Mouse (Mus musculus): ENCODE results near the gene Pnpla1. TPM values are rescaled to one million over a fixed set of nuclear protein-coding genes. Genes with fewer than 3 reads are reported as not detected.

Pnpla1 gene
- total and polyA plus RNA-seq, 3 experiments: not detected

GRCm38 (mm10) chr17:28929369-28929768 lies 71.2 kb downstream of the Pnpla1 start:
- Histone ChIP-seq H3K4me1 (ENCODE audit: control insufficient read depth in 1 of 2, insufficient read depth in 2 of 2) (peaks cover 16 to 31% of the 10 kb centered on the region in 2 experiments), H3K27ac (ENCODE audit: insufficient read depth, low read depth) (no peak overlapping the region), H3K9me3 (replicated peaks; ENCODE audit: low read length) (no peaks in the 10 kb centered on the region), H3K27me3 (replicated peaks) (no peaks in the 10 kb centered on the region), H3K79me2 (replicated peaks; ENCODE audit: control insufficient read depth, extremely low read depth, insufficient read depth, poor library complexity, severe bottlenecking) (no peaks in the 10 kb centered on the region), H3K36me3 (replicated peaks in 1 of 2; ENCODE audit: control insufficient read depth in 1 of 2, insufficient read depth in 1 of 2, low read length in 1 of 2) (no peaks in the 10 kb centered on the region), H3K4me3 (replicated peaks in 1 of 3; ENCODE audit: low read depth in 2 of 3, low read length in 2 of 3, poor library complexity in 1 of 3) (no peak overlapping the region), H3K9ac (ENCODE audit: insufficient read depth, low read depth) (no peak overlapping the region), H3K4me2 (ENCODE audit: insufficient read depth, low read depth, poor library complexity, severe bottlenecking) (no peak overlapping the region)
- no peak for DNase-seq (ENCODE audit: extremely low read depth)
- in situ Hi-C loops (cut with MboI; ENCODE audit: low pct_ligation_motif_present, low pct_unique_long_range_greater_than_20kb, low sequenced_read_pairs) (no loop called here), dilution Hi-C loops (cut with MboI; ENCODE audit: extremely low pct_ligation_motif_present, extremely low pct_unique_long_range_greater_than_20kb, low sequenced_read_pairs) (no loop called here)
- TF ChIP-seq BHLHE40 (IDR thresholded peaks at IDR 0.05; ENCODE audit: low read depth, low read length): no peak
- TF ChIP-seq GABPA (IDR thresholded peaks at IDR 0.05; ENCODE audit: insufficient replicate concordance, low read depth, low read length): no peak
- TF ChIP-seq USF1 (IDR thresholded peaks at IDR 0.05; ENCODE audit: low read depth, low read length): no peak
- no peak for TF ChIP-seq MAFK (IDR thresholded peaks at IDR 0.05; ENCODE audit: insufficient replicate concordance, low read length)
- TF ChIP-seq CHD1 (IDR thresholded peaks at IDR 0.05; ENCODE audit: low read depth, low read length): no peak
- TF ChIP-seq MYC (IDR thresholded peaks at IDR 0.05; ENCODE audit: low read depth, low read length): no peak
- no peak for TF ChIP-seq EP300 (IDR thresholded peaks at IDR 0.05; ENCODE audit: low read length)
- no peak for TF ChIP-seq MAZ (IDR thresholded peaks at IDR 0.05; ENCODE audit: low read depth, low read length)
- no peak for TF ChIP-seq CHD2 (IDR thresholded peaks at IDR 0.05; ENCODE audit: low read length)
- TF ChIP-seq POLR2A (IDR thresholded peaks at IDR 0.05; ENCODE audit: low read depth, low read length): no peak
- TF ChIP-seq TCF12 (IDR thresholded peaks at IDR 0.05; ENCODE audit: low read depth, low read length): no peak
- no peak for TF ChIP-seq E2F4 (IDR thresholded peaks at IDR 0.05; ENCODE audit: insufficient replicate concordance, low read depth, low read length)
- no peak for TF ChIP-seq MEF2A (IDR thresholded peaks at IDR 0.05; ENCODE audit: borderline replicate concordance, low read depth, low read length)
- TF ChIP-seq ETS1 (conservative IDR thresholded peaks at IDR 0.05; ENCODE audit: low read depth, low read length): no peak
- no peak for TF ChIP-seq MAX (IDR thresholded peaks at IDR 0.05; ENCODE audit: low read length)
- TF ChIP-seq IRF4 (IDR thresholded peaks at IDR 0.05; ENCODE audit: low read depth, low read length): no peak
- no peak for TF ChIP-seq NRF1 (IDR thresholded peaks at IDR 0.05; ENCODE audit: low read depth, low read length)
- no peak for TF ChIP-seq POLR2AphosphoS2 (IDR thresholded peaks at IDR 0.05; ENCODE audit: low read depth, low read length)

DNA sequence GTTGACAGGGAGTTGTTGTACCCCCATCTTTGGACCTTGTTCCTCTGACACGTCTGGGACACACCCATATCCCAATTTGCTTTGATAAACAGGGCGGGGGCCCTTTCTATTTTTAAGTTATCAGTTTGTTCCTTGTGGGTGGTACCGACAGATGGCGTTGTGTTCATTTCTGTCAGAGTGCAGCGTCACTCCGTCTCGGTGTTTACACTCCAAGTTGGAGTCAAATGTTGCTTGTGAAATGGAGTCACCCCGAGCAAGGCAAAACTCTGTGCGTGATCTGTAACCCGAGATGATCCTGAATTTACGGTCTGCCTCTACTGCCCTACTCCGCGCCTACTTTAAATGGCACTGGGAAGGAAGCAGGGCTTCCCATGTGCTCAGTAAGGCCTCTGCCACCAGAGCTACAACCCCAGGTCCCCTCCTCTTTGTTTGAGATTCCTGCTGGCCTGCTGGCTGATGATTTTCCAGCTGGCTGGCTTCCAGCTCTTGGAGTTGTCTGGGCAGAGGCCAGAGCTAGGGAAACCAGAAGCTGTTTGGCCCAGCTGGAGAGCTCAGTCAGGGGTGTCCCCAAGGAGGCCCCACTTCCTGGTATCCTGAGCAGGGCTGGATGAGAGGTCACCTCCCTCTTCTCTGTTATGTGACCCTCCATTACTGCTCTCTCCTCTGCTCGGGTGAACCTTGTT lies 72.3 kb downstream of the Pnpla1 start:
- no peak overlapping the region for H3K4me2 ChIP-seq (ENCODE audit: insufficient read depth, low read depth, poor library complexity, severe bottlenecking)
- H3K36me3 ChIP-seq (replicated peaks in 1 of 2; ENCODE audit: control insufficient read depth in 1 of 2, insufficient read depth in 1 of 2, low read length in 1 of 2): no peaks in the 10 kb centered on the region
- dilution Hi-C loops (cut with MboI; ENCODE audit: extremely low pct_ligation_motif_present, extremely low pct_unique_long_range_greater_than_20kb, low sequenced_read_pairs): no loop called here
- no peak overlapping the region for H3K4me3 ChIP-seq (replicated peaks in 1 of 3; ENCODE audit: low read depth in 2 of 3, low read length in 2 of 3, poor library complexity in 1 of 3)
- H3K27me3 ChIP-seq (replicated peaks): no peaks in the 10 kb centered on the region
- H3K9me3 ChIP-seq (replicated peaks; ENCODE audit: low read length): no peaks in the 10 kb centered on the region
- no peak for DNase-seq (ENCODE audit: extremely low read depth)
- no peaks in the 10 kb centered on the region for H3K79me2 ChIP-seq (replicated peaks; ENCODE audit: control insufficient read depth, extremely low read depth, insufficient read depth, poor library complexity, severe bottlenecking)
- H3K9ac ChIP-seq (ENCODE audit: insufficient read depth, low read depth): no peak overlapping the region
- in situ Hi-C loops (cut with MboI; ENCODE audit: low pct_ligation_motif_present, low pct_unique_long_range_greater_than_20kb, low sequenced_read_pairs): no loop called here
- no peak overlapping the region for H3K27ac ChIP-seq (ENCODE audit: insufficient read depth, low read depth)
- peaks cover 10 to 20% of the 10 kb centered on the region in 2 experiments for H3K4me1 ChIP-seq (ENCODE audit: control insufficient read depth in 1 of 2, insufficient read depth in 2 of 2)
- TF ChIP-seq TCF12 (IDR thresholded peaks at IDR 0.05; ENCODE audit: low read depth, low read length) (no peak), IRF4 (IDR thresholded peaks at IDR 0.05; ENCODE audit: low read depth, low read length) (0 out of 2 replicates have a peak, but pooled peaks have one; percentile 10), SIN3A (IDR thresholded peaks at IDR 0.05; ENCODE audit: low read length) (peak; percentile 46; the same call in 1 of the 2 replicates), NRF1 (IDR thresholded peaks at IDR 0.05; ENCODE audit: low read depth, low read length) (no peak), RAD21 (IDR thresholded peaks at IDR 0.05; ENCODE audit: low read depth, low read length) (peak; percentile 50), ZKSCAN1 (IDR thresholded peaks at IDR 0.05; ENCODE audit: borderline replicate concordance, low read depth, low read length) (peak; percentile 52), JUND (conservative IDR thresholded peaks at IDR 0.05; ENCODE audit: low read depth, low read length) (no peak), MEF2A (IDR thresholded peaks at IDR 0.05; ENCODE audit: borderline replicate concordance, low read depth, low read length) (no peak), JUN (IDR thresholded peaks at IDR 0.05; ENCODE audit: insufficient read depth, low read depth, low read length) (no peak), CHD1 (IDR thresholded peaks at IDR 0.05; ENCODE audit: low read depth, low read length) (no peak), USF2 (conservative IDR thresholded peaks at IDR 0.05; ENCODE audit: low read depth, low read length) (no peak), HCFC1 (IDR thresholded peaks at IDR 0.05; ENCODE audit: low read depth, low read length) (no peak), KAT2A (IDR thresholded peaks at IDR 0.05; ENCODE audit: insufficient replicate concordance, low read length) (no peak), UBTF (IDR thresholded peaks at IDR 0.05; ENCODE audit: low read depth, low read length) (no peak), SMC3 (IDR thresholded peaks at IDR 0.05; ENCODE audit: low read depth, low read length) (peak; percentile 46), NELFE (IDR thresholded peaks at IDR 0.05; ENCODE audit: low read depth, low read length) (no peak; the same call in 1 of the 2 replicates), EP300 (IDR thresholded peaks at IDR 0.05; ENCODE audit: low read length) (no peak), CHD2 (IDR thresholded peaks at IDR 0.05; ENCODE audit: low read length) (no peak), MAZ (IDR thresholded peaks at IDR 0.05; ENCODE audit: low read depth, low read length) (peak; percentile 62; the same call in 1 of the 2 replicates), RCOR1 (conservative IDR thresholded peaks at IDR 0.05; ENCODE audit: low read depth, low read length) (no peak), POLR2A (IDR thresholded peaks at IDR 0.05; ENCODE audit: low read depth, low read length) (no peak)

Measured in CH12.LX (cell line).